Mouse (Mus musculus) lung, postnatal 4 days (tissue): ENCODE measurements around the gene St7.
A peak's percentile ranks its signal among the peaks of the same experiment; 100 is the strongest.

Source experiments
- DNase-seq, 2 experiments: peaks; one replicate each; pipeline ENCODE4 v3.0.0; 2021

Gene St7

GRCm38 (mm10) chr6:17828382-17828781 is 135.6 kb downstream of the St7 start:
- DNase-seq: no peak

- no peak for DNase-seq
Measured at GRCm38 (mm10) chr6:17829981-17830380, 137.2 kb downstream of the St7 start.

- peak; percentile 38 to 74 for DNase-seq
Measured at GRCm38 (mm10) chr6:17834493-17834892, 141.8 kb downstream of the St7 start.

- DNase-seq: no peak
Measured at GRCm38 (mm10) chr6:17835693-17836092, 143.0 kb downstream of the St7 start.

GRCm38 (mm10) chr6:17837676-17838075 is 144.9 kb downstream of the St7 start:
- no peak for DNase-seq

- DNase-seq: peak in 1 of 2 experiments; percentile 23
Measured at GRCm38 (mm10) chr6:17840431-17840830, 147.7 kb downstream of the St7 start.

GRCm38 (mm10) chr6:17842759-17843158 is 150.0 kb downstream of the St7 start:
- peak in 1 of 2 experiments; percentile 56 for DNase-seq

- no peak for DNase-seq
Measured at GRCm38 (mm10) chr6:17851316-17851715, 158.6 kb downstream of the St7 start.

- no peak for DNase-seq
Measured at GRCm38 (mm10) chr6:17853587-17854274, 161.0 kb downstream of the St7 start.

- DNase-seq: no peak
Measured at GRCm38 (mm10) chr6:17855616-17856015, 162.9 kb downstream of the St7 start.

- no peak for DNase-seq
Measured at GRCm38 (mm10) chr6:17859564-17859963, 166.8 kb downstream of the St7 start.

- DNase-seq: no peak
Measured at GRCm38 (mm10) chr6:17860463-17860862, 167.7 kb downstream of the St7 start.

GRCm38 (mm10) chr6:17867796-17868195 is 175.1 kb downstream of the St7 start:
- DNase-seq: peak in 1 of 2 experiments; percentile 47

- DNase-seq: no peak
Measured at GRCm38 (mm10) chr6:17871831-17872372, 179.2 kb downstream of the St7 start.

- DNase-seq: no peak
Measured at GRCm38 (mm10) chr6:17875606-17876005, 182.9 kb downstream of the St7 start.

GRCm38 (mm10) chr6:17876023-17876613 is 183.4 kb downstream of the St7 start:
- DNase-seq: no peak

- no peak for DNase-seq
Measured at GRCm38 (mm10) chr6:17876670-17877179, 184.0 kb downstream of the St7 start.

GRCm38 (mm10) chr6:17882943-17883342 is 190.2 kb downstream of the St7 start:
- no peak for DNase-seq

GRCm38 (mm10) chr6:17887765-17888164 is 195.0 kb downstream of the St7 start:
- peak; percentile 21 to 68 for DNase-seq

GRCm38 (mm10) chr6:17895562-17895961 is 202.8 kb downstream of the St7 start:
- DNase-seq: no peak

GRCm38 (mm10) chr6:17898539-17898938 is 205.8 kb downstream of the St7 start:
- no peak for DNase-seq

GRCm38 (mm10) chr6:17903355-17903754 is 210.6 kb downstream of the St7 start:
- DNase-seq: no peak

- no peak for DNase-seq
Measured at GRCm38 (mm10) chr6:17905776-17906175, 213.0 kb downstream of the St7 start.

GRCm38 (mm10) chr6:17906289-17906688 is 213.6 kb downstream of the St7 start:
- DNase-seq: no peak
